Mouse (Mus musculus): Measurements from ENCODE around the gene Igf2bp1. TPM values are rescaled to one million over a fixed set of nuclear protein-coding genes. Genes with fewer than 3 reads are reported as not detected.

Igf2bp1 gene
- total and polyA plus RNA-seq, 3 experiments, result 0.05 to 0.31 (median 0.23) TPM

GRCm38 (mm10) chr11:96006852-96007515 lies 1.2 kb upstream of the Igf2bp1 start:
- H3K4me1 ChIP-seq (ENCODE audit: control insufficient read depth, insufficient read depth, low read length), result peaks cover 2% of the 10 kb centered on the region; the same call in 1 of the 2 replicates
- peak overlapping the region; percentile 3; the same call in 1 of the 2 replicates for H3K4me3 ChIP-seq
- no peaks in the 10 kb centered on the region for H3K79me2 ChIP-seq (replicated peaks; ENCODE audit: control insufficient read depth, insufficient read depth, low read length)
- peaks cover 37% of the 10 kb centered on the region for H3K27me3 ChIP-seq (ENCODE audit: control insufficient read depth, insufficient read depth, low read length)
- no peak overlapping the region for H3K27ac ChIP-seq
- peak; percentile 19 to 55 for DNase-seq
- H3K9ac ChIP-seq (ENCODE audit: low read depth, low read length), result no peak overlapping the region
- intact Hi-C loops (cut with DNase I), result loop anchor here (10.0 kb wide), 2 partner anchors 198 to 278 kb away; partner anchors contain the start of genes Hoxb7 and Hoxb8
- no peaks in the 10 kb centered on the region for H3K36me3 ChIP-seq (ENCODE audit: control insufficient read depth, insufficient read depth, low read length)
- 2% methylated on average over 65 of the region's 67 CpGs for WGBS
- TF ChIP-seq EP300 (IDR thresholded peaks at IDR 0.05; ENCODE audit: insufficient read depth, low read depth, low read length), result no peak
- no peak for TF ChIP-seq CTCF (IDR thresholded peaks at IDR 0.05)
- TF ChIP-seq POLR2A (IDR thresholded peaks at IDR 0.05; ENCODE audit: insufficient read depth, low read depth, low read length), result no peak

GRCm38 (mm10) chr11:96006367-96006851 lies 669 bp upstream of the Igf2bp1 start:
- peaks cover 2% of the 10 kb centered on the region; the same call in 1 of the 2 replicates for H3K4me1 ChIP-seq (ENCODE audit: control insufficient read depth, insufficient read depth, low read length)
- no peak overlapping the region for H3K4me3 ChIP-seq
- peak; percentile 36 to 53 for DNase-seq
- no peaks in the 10 kb centered on the region for H3K36me3 ChIP-seq (ENCODE audit: control insufficient read depth, insufficient read depth, low read length)
- H3K79me2 ChIP-seq (replicated peaks; ENCODE audit: control insufficient read depth, insufficient read depth, low read length), result no peaks in the 10 kb centered on the region
- intact Hi-C loops (cut with DNase I), result loop anchor here (10.0 kb wide), 2 partner anchors 198 to 278 kb away; partner anchors contain the start of genes Hoxb7 and Hoxb8
- H3K27ac ChIP-seq, result no peak overlapping the region
- no peak overlapping the region for H3K9ac ChIP-seq (ENCODE audit: low read depth, low read length)
- WGBS, result under 1% methylated on average over 33 of the region's 33 CpGs
- no peak for TF ChIP-seq POLR2A (IDR thresholded peaks at IDR 0.05; ENCODE audit: insufficient read depth, low read depth, low read length)
- H3K27me3 ChIP-seq (ENCODE audit: control insufficient read depth, insufficient read depth, low read length), result peaks cover 39% of the 10 kb centered on the region

DNA sequence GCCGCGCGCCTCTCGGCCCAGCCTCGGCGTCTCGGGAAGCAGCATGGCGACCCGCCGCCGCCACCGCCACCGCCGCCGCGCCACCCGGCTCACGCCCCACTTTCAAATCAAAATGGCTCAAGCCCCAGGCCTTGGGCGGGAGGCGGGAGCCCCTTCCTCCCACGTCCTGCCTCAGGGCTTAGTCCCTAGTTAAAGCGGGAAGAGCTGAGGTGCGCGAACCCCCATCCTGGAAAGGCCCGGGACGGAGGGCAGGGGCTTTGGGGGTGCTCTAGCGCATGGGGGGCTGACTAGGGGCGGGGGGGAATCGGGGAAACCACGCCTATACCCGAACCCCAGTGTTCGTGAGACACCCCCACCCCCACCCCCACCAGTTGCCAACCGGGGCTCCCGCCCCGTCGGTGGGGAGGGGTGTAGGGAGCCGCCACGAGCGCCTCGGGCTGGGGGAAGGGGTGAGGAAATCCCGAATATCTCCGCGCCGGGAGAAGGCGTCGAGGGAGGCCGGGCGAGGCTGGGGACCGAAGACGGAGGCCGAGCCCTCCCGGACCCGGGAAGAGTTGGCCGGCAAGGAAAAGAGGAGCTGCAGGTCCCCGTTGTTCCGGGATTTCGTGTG lies 842 bp downstream of the Igf2bp1 start:
- Histone ChIP-seq H3K36me3 (ENCODE audit: control insufficient read depth, insufficient read depth, low read length) (no peaks in the 10 kb centered on the region), H3K79me2 (replicated peaks; ENCODE audit: control insufficient read depth, insufficient read depth, low read length) (no peaks in the 10 kb centered on the region), H3K4me1 (ENCODE audit: control insufficient read depth, insufficient read depth, low read length) (peaks cover 2% of the 10 kb centered on the region; the same call in 1 of the 2 replicates), H3K9ac (ENCODE audit: low read depth, low read length) (no peak overlapping the region), H3K4me3 (peak overlapping the region; percentile 27; the same call in 1 of the 2 replicates), H3K27ac (no peak overlapping the region), H3K27me3 (ENCODE audit: control insufficient read depth, insufficient read depth, low read length) (peaks cover 39% of the 10 kb centered on the region)
- TF ChIP-seq CTCF (IDR thresholded peaks at IDR 0.05) (no peak), POLR2A (IDR thresholded peaks at IDR 0.05; ENCODE audit: insufficient read depth, low read depth, low read length) (no peak), EP300 (IDR thresholded peaks at IDR 0.05; ENCODE audit: insufficient read depth, low read depth, low read length) (no peak)
- peak in 1 of 2 experiments; percentile 7 for DNase-seq
- WGBS, result 1% methylated on average over 54 of the region's 57 CpGs
- intact Hi-C loops (cut with DNase I), result loop anchor here (10.0 kb wide), 2 partner anchors 200 to 280 kb away; partner anchors contain the start of genes Hoxb7 and Hoxb8

- WGBS, result 18% methylated on average over 28 of the region's 32 CpGs
- TF ChIP-seq EP300 (IDR thresholded peaks at IDR 0.05; ENCODE audit: insufficient read depth, low read depth, low read length) (no peak), POLR2A (IDR thresholded peaks at IDR 0.05; ENCODE audit: insufficient read depth, low read depth, low read length) (no peak), CTCF (IDR thresholded peaks at IDR 0.05) (no peak)
Observed at GRCm38 (mm10) chr11:96003969-96004792, 1.6 kb downstream of the Igf2bp1 start.

DNA sequence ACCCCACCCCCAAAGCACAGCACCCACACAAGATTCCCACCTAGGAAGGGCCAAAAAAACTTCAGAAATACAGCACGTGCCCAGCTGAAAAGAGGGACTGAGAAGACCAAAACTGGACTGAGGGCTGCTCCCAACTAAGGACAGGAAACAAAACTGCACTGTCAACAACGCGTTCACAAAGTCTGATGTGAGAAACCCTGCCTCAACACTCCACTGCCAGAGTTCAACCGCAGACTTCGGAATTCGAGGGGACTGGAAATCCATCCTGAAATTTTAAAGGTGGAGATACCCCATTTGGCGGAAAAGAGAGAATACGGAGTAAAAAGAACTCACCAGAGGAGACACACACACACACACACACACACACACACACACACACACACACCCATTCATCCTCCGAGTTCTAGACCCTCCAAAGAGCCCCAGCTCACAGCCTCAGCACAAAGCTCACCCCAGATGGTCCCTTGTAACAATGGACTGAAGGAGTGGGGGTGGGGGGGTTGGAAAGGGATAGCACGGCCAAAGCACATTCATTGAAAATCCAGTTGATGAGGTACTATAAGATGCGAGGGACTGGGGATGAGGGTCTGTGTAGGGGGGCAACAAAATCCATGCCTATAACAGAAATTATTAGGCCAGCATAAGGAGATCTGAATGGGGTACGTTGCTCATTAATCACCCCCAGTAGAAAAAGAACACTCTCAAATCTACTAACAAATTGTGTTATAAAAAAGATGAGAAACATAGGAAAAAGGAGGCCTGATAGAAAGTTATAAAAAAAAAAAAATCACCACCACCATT lies 2.4 kb downstream of the Igf2bp1 start:
- Histone ChIP-seq H3K27ac (no peak overlapping the region), H3K4me3 (no peak overlapping the region), H3K79me2 (replicated peaks; ENCODE audit: control insufficient read depth, insufficient read depth, low read length) (no peaks in the 10 kb centered on the region), H3K9ac (ENCODE audit: low read depth, low read length) (no peak overlapping the region), H3K27me3 (ENCODE audit: control insufficient read depth, insufficient read depth, low read length) (peaks cover 39% of the 10 kb centered on the region), H3K36me3 (ENCODE audit: control insufficient read depth, insufficient read depth, low read length) (no peaks in the 10 kb centered on the region), H3K4me1 (ENCODE audit: control insufficient read depth, insufficient read depth, low read length) (peaks cover 2% of the 10 kb centered on the region; the same call in 1 of the 2 replicates)
- WGBS, result 56% methylated on average over 12 of the region's 12 CpGs
- no peak for DNase-seq
- intact Hi-C loops (cut with DNase I), result loop anchor here (10.0 kb wide), 2 partner anchors 202 to 282 kb away; partner anchors contain the start of genes Hoxb7 and Hoxb8
- TF ChIP-seq CTCF (IDR thresholded peaks at IDR 0.05), result no peak
- no peak for TF ChIP-seq POLR2A (IDR thresholded peaks at IDR 0.05; ENCODE audit: insufficient read depth, low read depth, low read length)
- no peak for TF ChIP-seq EP300 (IDR thresholded peaks at IDR 0.05; ENCODE audit: insufficient read depth, low read depth, low read length)

More at GRCm38 (mm10) chr11:96003969-96004792, 1.6 kb downstream of the Igf2bp1 start:
- Histone ChIP-seq H3K27me3 (ENCODE audit: control insufficient read depth, insufficient read depth, low read length) (peaks cover 39% of the 10 kb centered on the region), H3K36me3 (ENCODE audit: control insufficient read depth, insufficient read depth, low read length) (no peaks in the 10 kb centered on the region), H3K79me2 (replicated peaks; ENCODE audit: control insufficient read depth, insufficient read depth, low read length) (no peaks in the 10 kb centered on the region), H3K27ac (no peak overlapping the region), H3K4me1 (ENCODE audit: control insufficient read depth, insufficient read depth, low read length) (peaks cover 2% of the 10 kb centered on the region; the same call in 1 of the 2 replicates), H3K4me3 (peak overlapping the region; percentile 27; the same call in 1 of the 2 replicates), H3K9ac (ENCODE audit: low read depth, low read length) (no peak overlapping the region)
- intact Hi-C loops (cut with DNase I), result loop anchor here (10.0 kb wide), 2 partner anchors 201 to 281 kb away; partner anchors contain the start of genes Hoxb7 and Hoxb8
- DNase-seq, result peak; percentile 27 to 52
